Mouse (Mus musculus) CH12.LX (cell line): ENCODE measurements around the gene Zbtb49.

Experiments
- CTCF ChIP-seq, 2 experiments: IDR thresholded peaks in 1 of 2; conservative IDR thresholded peaks in 1 of 2; 2 replicates each; pipeline ENCODE4 v1.5.1; 2011 to 2012; ENCODE audit warnings: low read depth in 2 of 2, low read length in 2 of 2, improper control_type of control experiment in 1 of 2, inconsistent platforms in 1 of 2, mild to moderate bottlenecking in 1 of 2, moderate library complexity in 1 of 2
- MYC ChIP-seq: IDR thresholded peaks from 2 replicates; pipeline ENCODE4 v1.6.1; 2011; ENCODE audit warnings: low read depth, mild to moderate bottlenecking, improper control_type of control experiment, low read length
- NRF1 ChIP-seq: IDR thresholded peaks from 2 replicates; pipeline ENCODE4 v1.6.1; 2014; ENCODE audit warnings: low read depth, mild to moderate bottlenecking, inconsistent platforms, low read length, improper control_type of control experiment, moderate library complexity
- POLR2A ChIP-seq: IDR thresholded peaks from 2 replicates; pipeline ENCODE4 v1.6.1; 2011; ENCODE audit warnings: low read depth, mild to moderate bottlenecking, improper control_type of control experiment, low read length
- SMC3 ChIP-seq: IDR thresholded peaks from 2 replicates; pipeline ENCODE4 v1.6.1; 2011; ENCODE audit warnings: low read depth, low read length, improper control_type of control experiment
- TCF12 ChIP-seq: IDR thresholded peaks from 2 replicates; pipeline ENCODE4 v1.6.1; 2014; ENCODE audit warnings: low read depth, mild to moderate bottlenecking, inconsistent platforms, low read length, improper control_type of control experiment
- USF1 ChIP-seq: IDR thresholded peaks from 2 replicates; pipeline ENCODE4 v1.6.1; 2014; ENCODE audit warnings: low read depth, mild to moderate bottlenecking, inconsistent platforms, low read length, improper control_type of control experiment
- USF2 ChIP-seq: conservative IDR thresholded peaks from 2 replicates; pipeline ENCODE4 v1.6.1; 2011; ENCODE audit warnings: low read depth, low read length, improper control_type of control experiment

GRCm38 (mm10) chr5:38260107-38260682 lies 39.9 kb upstream of the Zbtb49 start, which contains the start of gene Tmem128:
- TF ChIP-seq CTCF (conservative IDR thresholded peaks at IDR 0.05 in 1 of 2, IDR thresholded peaks at IDR 0.05 in 1 of 2; ENCODE audit: low read depth in 2 of 2, low read length in 2 of 2) (no peak), USF1 (no peak), USF2 (no peak), TCF12 (peak; percentile 75), MYC (no peak), POLR2A (peak; percentile 94), SMC3 (no peak), NRF1 (no peak)
